Mouse (Mus musculus): Measurements from ENCODE around the gene Aldh3b3. TPM values are rescaled to one million over a fixed set of nuclear protein-coding genes. Genes with fewer than 3 reads are reported as not detected.

Gene Aldh3b3
- polyA plus RNA-seq (2015; fragmentation: Nextera tagmentation; extraction: Ambion mirVana): not detected in 2 replicates

DNA sequence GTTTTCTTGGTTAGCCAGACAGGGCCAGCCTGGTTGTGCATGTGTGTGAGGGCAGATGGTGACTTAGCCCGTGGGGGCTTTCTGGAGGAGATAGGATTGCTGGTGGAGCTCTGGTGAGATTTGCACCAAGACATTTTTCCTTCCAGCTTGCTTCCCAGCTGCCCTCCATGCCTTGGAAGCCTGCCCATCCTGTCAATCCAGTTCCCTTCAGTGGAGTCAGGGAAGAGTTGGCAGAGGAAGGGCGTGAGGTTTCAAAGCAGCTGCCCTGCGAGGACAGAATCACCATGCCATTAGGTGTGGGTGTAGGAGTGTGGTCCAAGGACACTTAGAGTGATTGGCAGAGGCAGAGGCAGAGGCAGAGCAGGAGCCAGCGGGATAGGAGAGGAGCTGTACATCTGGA lies at the start of gene Aldh3b3:
Gene Aldh3b3, plus strand, starts transcription at position 176 of the 400 bp plus-strand sequence.
- Histone ChIP-seq H3K9me3 (no peaks in the 10 kb centered on the region), H3K4me1 (replicated peaks) (no peaks in the 10 kb centered on the region), H3K4me2 (replicated peaks) (no peak within 1 kb of the TSS), H3K4me3 (replicated peaks) (no peak within 1 kb of the TSS), H3K9ac (replicated peaks) (no peak within 1 kb of the TSS), H3K27ac (no peak within 1 kb of the TSS), H3K36me3 (no peaks in the 10 kb centered on the region), H3K27me3 (0 out of 2 replicates have a peak, but pooled peaks cover 3% of the 10 kb centered on the region)
- 79% methylated on average over 4 of the region's 4 CpGs for WGBS
- no peak for ATAC-seq

DNA sequence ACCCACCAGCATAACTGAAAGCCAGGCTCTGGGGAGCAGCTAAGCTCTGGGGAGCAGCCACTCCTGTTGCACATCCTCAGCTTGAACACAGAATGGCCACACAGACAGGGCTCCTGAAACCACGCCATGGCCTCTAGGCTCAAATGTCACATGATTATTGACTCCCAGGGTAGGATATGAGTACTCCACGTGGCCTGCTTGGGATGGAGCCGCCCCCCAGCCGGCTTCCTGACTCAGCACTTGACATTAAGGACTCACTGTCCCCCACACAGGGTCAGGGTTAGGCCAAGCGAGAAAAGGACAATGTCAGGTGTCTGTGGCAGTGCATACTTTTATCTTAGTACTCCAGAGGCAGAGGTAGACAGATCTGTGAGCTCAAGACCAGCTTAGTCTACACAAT lies 48.2 kb upstream of the Aldh3b3 start:
- Histone ChIP-seq H3K4me3 (replicated peaks) (no peak overlapping the region), H3K9me3 (no peaks in the 10 kb centered on the region), H3K27ac (no peak overlapping the region), H3K27me3 (peaks cover 11% of the 10 kb centered on the region; the same call in 1 of the 2 replicates), H3K36me3 (peaks cover 32% of the 10 kb centered on the region), H3K9ac (replicated peaks) (no peak overlapping the region), H3K4me1 (replicated peaks) (peaks cover 31% of the 10 kb centered on the region), H3K4me2 (replicated peaks) (no peak overlapping the region)
- 79% methylated on average over 5 of the region's 5 CpGs for WGBS
- no peak for ATAC-seq

DNA sequence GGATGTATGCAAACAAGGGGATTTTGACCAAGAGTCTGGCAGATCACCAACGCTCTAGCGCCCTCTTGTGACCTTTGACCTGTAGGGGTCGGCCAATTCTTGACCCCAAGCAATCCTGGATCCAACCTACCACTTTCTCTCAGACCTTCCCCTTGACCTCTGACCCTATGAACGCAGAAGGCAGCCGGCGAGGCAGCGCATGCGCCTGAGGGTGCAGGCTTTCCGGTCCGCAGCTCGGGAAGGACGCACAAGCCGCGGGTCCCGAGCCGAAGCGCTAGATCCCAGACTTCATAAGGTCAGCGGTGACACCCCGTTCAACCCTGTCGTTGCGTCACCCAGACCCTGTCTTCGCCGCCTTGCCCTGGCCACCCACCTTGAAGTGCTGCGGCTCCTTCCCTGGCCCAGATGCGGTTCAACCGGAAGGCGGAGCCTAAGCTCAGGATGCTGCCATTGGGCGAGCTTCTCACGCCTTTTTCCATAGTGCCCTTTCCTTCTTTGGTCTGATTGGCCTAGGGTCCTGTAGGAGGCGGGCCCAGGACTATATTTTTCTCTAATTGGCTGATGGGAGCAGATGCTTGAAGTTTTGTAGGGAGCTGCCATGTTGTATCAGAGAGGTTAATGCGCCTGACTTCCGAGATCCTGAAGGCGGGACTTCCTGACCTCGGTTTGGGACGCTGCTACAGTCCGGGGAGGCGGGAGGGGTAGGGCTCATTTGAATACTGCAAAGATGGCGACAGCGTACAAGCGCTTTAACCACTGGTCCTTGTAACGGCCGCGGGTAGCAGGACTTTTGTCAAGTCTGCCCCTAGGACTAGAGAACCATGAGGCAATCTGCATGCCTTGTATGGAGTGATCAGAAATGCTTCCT lies 45.9 kb upstream of the Aldh3b3 start, which contains the start of gene Ndufs8:
Gene Ndufs8, minus strand, starts transcription at position 438 of the 868 bp plus-strand sequence.
- peak within 1 kb of the TSS; percentile 91 for H3K27ac ChIP-seq
- peak within 1 kb of the TSS; percentile 69 for H3K4me3 ChIP-seq (replicated peaks)
- H3K9ac ChIP-seq (replicated peaks): peak within 1 kb of the TSS; percentile 74
- under 1% methylated on average over 43 of the region's 43 CpGs for WGBS
- H3K9me3 ChIP-seq: no peaks in the 10 kb centered on the region
- H3K27me3 ChIP-seq: no peaks in the 10 kb centered on the region
- H3K36me3 ChIP-seq: peaks cover 32% of the 10 kb centered on the region
- ATAC-seq: peak; percentile 98
- peaks cover 18% of the 10 kb centered on the region for H3K4me1 ChIP-seq (replicated peaks)
- H3K4me2 ChIP-seq (replicated peaks): peak within 1 kb of the TSS; percentile 70

DNA sequence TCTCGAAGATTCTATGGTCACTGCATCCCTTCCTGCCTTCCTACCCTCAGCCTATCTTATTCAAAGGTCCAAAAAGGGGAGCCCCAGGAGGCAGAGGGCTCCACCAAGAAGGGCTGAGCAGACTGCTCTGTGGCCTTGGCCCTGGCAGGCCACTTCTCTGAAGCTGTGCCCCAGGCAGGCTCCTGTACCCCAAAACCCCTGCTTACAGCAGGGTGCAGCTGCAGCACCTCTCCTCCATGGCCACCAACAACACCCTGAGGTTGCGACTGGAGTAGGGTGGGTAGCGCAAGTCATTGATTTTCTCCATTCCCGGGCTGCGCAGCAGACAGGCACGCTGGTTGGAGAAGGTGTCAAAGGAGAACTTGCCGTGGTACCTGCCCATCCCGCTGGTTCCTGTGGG lies 44.8 kb upstream of the Aldh3b3 start:
- H3K9ac ChIP-seq (replicated peaks): peak overlapping the region; percentile 61
- H3K27me3 ChIP-seq: no peaks in the 10 kb centered on the region
- ATAC-seq: no peak
- WGBS: 89% methylated on average over 8 of the region's 8 CpGs
- H3K9me3 ChIP-seq: no peaks in the 10 kb centered on the region
- peaks cover 24% of the 10 kb centered on the region for H3K36me3 ChIP-seq
- no peak overlapping the region for H3K27ac ChIP-seq
- H3K4me3 ChIP-seq (replicated peaks): peak overlapping the region; percentile 69
- peaks cover 18% of the 10 kb centered on the region for H3K4me1 ChIP-seq (replicated peaks)
- peak overlapping the region; percentile 64 for H3K4me2 ChIP-seq (replicated peaks)

DNA sequence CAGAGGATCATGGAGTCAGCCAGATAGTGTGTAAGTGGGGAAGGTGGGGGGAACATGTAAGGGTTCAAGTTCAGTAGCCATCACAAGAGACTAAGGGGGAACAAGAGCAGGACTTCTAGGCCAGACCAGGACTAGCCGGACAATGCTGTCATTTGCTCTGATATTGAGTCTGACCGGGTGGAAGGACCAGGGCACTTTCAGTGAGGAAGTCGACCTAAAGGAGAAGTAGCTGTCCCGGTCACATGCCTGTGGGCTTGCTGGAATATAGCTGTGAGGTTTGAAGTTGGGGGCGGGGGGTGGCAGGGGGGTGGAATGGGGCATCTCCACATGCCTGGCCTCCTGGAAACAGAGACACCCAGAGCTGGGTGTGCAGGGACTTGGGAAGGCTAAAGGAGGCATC lies 43.9 kb upstream of the Aldh3b3 start:
- Histone ChIP-seq H3K4me1 (replicated peaks) (peaks cover 18% of the 10 kb centered on the region), H3K4me2 (replicated peaks) (no peak overlapping the region), H3K36me3 (peaks cover 15% of the 10 kb centered on the region), H3K27me3 (no peaks in the 10 kb centered on the region), H3K4me3 (replicated peaks) (no peak overlapping the region), H3K9ac (replicated peaks) (no peak overlapping the region; the same call in 1 of the 2 replicates), H3K27ac (no peak overlapping the region), H3K9me3 (no peaks in the 10 kb centered on the region)
- WGBS: 92% methylated on average over 5 of the region's 5 CpGs
- ATAC-seq: no peak

DNA sequence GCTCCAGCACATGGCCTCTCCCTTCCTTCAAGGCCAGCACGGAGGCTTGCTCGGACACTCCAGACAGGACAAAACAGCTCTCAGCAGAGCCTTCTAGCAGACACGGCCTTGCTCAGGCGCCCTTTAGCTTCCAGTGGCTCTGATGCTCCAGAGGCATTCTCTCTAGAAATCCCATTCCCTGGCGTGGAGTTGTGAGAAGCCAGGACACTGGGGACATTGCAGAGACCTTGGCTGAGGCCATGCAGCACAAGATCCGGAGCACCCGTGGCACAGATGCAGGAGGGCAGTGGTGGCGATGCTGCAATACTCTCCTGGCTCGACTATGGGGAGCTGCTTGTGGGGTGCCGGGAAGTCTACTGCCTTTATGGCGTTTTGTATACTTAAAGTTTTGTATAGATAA lies 41.7 kb upstream of the Aldh3b3 start:
- no peak overlapping the region for H3K4me3 ChIP-seq (replicated peaks)
- no peaks in the 10 kb centered on the region for H3K27me3 ChIP-seq
- H3K36me3 ChIP-seq: no peaks in the 10 kb centered on the region
- ATAC-seq: no peak
- H3K4me2 ChIP-seq (replicated peaks): no peak overlapping the region
- H3K27ac ChIP-seq: no peak overlapping the region
- peaks cover 12% of the 10 kb centered on the region for H3K4me1 ChIP-seq (replicated peaks)
- no peak overlapping the region for H3K9ac ChIP-seq (replicated peaks)
- no peaks in the 10 kb centered on the region for H3K9me3 ChIP-seq
- 79% methylated on average over 11 of the region's 11 CpGs for WGBS

DNA sequence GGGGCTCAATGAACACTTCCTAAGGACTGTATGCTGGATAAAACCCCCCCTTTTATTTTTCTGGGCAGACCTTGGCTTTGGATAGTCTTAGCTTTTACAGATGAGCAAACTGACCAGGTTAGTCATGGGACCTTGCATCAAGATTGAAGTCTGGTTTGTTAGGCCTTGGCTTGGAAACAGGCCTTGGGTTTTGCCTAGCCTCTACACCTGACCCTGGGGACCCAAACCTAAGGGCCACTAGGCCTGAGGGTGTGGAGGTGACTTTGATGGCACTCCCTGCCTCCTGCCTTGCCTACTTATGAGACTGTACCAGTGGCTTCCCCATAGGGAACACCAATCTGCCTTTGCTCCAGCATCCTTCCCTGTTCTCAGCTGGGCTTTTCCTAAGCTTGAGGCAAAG lies 38.5 kb upstream of the Aldh3b3 start:
- no peak for ATAC-seq
- Histone ChIP-seq H3K27ac (no peak overlapping the region), H3K4me1 (replicated peaks) (no peaks in the 10 kb centered on the region), H3K9me3 (no peaks in the 10 kb centered on the region), H3K4me2 (replicated peaks) (no peak overlapping the region), H3K36me3 (no peaks in the 10 kb centered on the region), H3K27me3 (no peaks in the 10 kb centered on the region), H3K9ac (replicated peaks) (no peak overlapping the region), H3K4me3 (replicated peaks) (no peak overlapping the region)

DNA sequence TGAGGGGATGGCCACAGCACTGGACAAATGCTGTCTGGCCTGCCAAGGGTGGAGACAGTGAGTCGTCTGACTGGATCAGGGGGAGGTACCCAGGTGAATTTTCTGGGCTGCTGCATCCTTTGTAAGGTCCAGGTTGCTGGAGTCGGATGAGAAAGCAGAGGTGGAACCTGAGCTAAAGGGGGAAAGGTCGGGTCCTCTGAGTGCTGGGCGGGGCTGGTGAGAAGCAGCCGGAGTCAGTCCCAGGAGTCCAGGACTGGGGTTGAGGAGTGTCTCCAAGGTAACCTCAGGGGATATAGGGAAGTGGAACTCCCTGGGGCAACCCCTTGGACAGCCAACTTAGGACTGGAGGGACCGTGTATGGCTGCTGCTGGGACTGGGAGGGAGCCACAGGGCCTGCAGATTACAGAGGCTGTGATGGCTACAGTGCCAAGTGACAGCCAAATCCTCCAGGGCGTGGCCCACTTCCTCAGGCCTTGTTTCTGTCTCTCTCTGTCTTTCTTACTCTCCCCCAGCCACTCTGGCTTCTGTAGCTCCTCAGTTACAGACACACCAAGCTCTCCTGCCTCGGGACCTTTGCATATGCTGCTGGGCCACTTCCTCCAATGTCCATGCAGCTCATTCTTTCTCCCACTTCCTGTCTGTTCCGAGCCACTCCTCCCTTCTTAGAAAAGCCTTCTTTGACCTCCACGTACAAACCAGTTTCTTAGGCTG lies 35.6 kb upstream of the Aldh3b3 start:
- Histone ChIP-seq H3K36me3 (no peaks in the 10 kb centered on the region), H3K9me3 (no peaks in the 10 kb centered on the region), H3K27ac (no peak overlapping the region), H3K4me2 (replicated peaks) (no peak overlapping the region), H3K4me3 (replicated peaks) (no peak overlapping the region), H3K4me1 (replicated peaks) (no peaks in the 10 kb centered on the region), H3K9ac (replicated peaks) (no peak overlapping the region), H3K27me3 (no peaks in the 10 kb centered on the region)
- WGBS: 56% methylated on average over 10 of the region's 10 CpGs
- no peak for ATAC-seq

DNA sequence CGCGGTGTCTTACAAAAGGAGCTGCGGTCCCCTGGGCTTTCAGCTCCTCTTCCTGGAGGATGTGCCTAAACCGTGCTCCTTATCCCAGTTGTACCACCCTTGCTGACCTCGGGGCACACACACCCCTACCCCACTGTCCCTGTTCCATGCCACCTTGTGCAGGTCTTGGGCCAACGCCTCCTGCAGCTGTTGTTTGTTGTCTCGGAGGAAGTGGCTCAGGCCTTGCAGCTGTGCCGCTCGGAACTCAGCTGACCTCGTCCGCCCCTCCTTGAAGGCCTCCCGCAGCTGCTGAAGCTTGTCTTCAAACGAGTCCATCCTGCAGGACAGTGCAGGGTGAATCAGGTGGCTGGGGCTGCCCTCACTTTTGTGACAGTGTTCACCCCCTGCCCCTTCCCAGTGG lies 34.9 kb upstream of the Aldh3b3 start:
- no peak overlapping the region for H3K4me2 ChIP-seq (replicated peaks)
- WGBS: 50% methylated on average over 13 of the region's 13 CpGs
- no peak overlapping the region for H3K27ac ChIP-seq
- no peaks in the 10 kb centered on the region for H3K36me3 ChIP-seq
- no peak overlapping the region for H3K4me3 ChIP-seq (replicated peaks)
- no peaks in the 10 kb centered on the region for H3K27me3 ChIP-seq
- ATAC-seq: no peak
- no peaks in the 10 kb centered on the region for H3K4me1 ChIP-seq (replicated peaks)
- no peak overlapping the region for H3K9ac ChIP-seq (replicated peaks)
- H3K9me3 ChIP-seq: no peaks in the 10 kb centered on the region

DNA sequence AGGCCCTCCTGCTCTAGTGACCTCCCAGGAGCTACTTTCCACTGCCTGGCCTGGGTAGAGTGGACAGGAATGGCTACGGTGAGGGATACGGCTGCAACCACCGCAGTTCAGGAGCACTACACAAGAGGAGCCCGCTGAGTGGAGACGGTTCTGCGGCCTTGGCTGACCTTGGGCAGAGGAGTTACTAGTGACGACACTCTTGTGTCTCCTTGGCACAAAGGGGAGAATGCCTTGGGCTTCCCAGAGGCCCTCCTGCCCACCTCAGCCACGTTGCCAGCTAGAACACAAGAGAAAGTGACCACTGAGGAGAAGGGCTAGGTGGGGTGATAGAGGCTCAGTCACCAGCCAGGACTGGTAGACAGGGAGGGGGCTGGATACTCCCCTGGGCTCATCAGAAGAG lies 34.3 kb upstream of the Aldh3b3 start:
- Histone ChIP-seq H3K36me3 (no peaks in the 10 kb centered on the region), H3K4me3 (replicated peaks) (no peak overlapping the region), H3K4me2 (replicated peaks) (no peak overlapping the region), H3K9ac (replicated peaks) (no peak overlapping the region), H3K27ac (no peak overlapping the region), H3K4me1 (replicated peaks) (0 out of 2 replicates have a peak, but pooled peaks cover under 1% of the 10 kb centered on the region), H3K9me3 (no peaks in the 10 kb centered on the region), H3K27me3 (no peaks in the 10 kb centered on the region)
- 86% methylated on average over 8 of the region's 8 CpGs for whole genome bisulfite sequencing
- no peak for ATAC-seq

DNA sequence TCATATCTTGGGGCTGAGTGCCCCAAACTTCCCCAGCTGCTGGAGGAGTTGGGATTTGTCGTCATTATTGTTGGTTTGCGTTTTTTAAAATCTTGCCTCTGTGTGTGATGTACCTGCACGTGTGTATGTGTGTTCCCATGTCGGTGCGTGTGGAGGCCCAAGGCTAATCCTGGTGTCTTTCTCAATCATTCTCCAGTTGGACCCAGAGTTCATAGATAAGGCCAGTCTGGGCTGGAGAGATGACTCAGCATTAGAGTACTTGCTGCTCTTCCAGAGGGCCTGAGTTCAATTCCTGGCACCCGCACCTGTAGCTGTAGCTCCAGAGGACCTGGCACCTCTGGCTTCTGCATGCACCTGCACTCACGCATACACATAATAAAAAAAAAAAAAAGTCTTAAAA lies 33.6 kb upstream of the Aldh3b3 start:
- peaks cover 7% of the 10 kb centered on the region for H3K4me1 ChIP-seq (replicated peaks)
- 92% methylated on average over 7 of the region's 7 CpGs for WGBS
- no peak for ATAC-seq
- H3K27ac ChIP-seq: no peak overlapping the region
- no peaks in the 10 kb centered on the region for H3K36me3 ChIP-seq
- H3K4me2 ChIP-seq (replicated peaks): no peak overlapping the region
- no peak overlapping the region for H3K9ac ChIP-seq (replicated peaks)
- no peaks in the 10 kb centered on the region for H3K27me3 ChIP-seq
- H3K9me3 ChIP-seq: no peaks in the 10 kb centered on the region
- H3K4me3 ChIP-seq (replicated peaks): no peak overlapping the region

DNA sequence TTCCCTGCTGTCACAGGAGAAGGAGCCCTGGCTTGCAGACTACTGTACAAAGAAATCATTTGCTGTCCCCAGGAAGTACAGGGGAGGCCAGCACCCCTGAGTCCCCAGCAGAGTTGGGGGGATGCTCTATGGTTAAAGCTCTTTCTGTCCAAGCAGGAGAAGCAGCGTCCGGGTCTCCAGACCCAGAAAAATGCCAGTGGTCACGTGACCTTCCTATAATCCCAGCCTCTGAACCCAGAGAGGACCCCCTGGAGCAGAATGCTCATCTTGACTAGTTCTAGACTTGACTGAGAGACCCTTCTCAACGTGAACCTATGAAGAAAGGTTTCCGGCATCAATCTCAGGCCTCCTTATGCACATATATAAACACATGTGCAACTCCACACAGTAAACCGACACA lies 32.6 kb upstream of the Aldh3b3 start:
- Histone ChIP-seq H3K4me2 (replicated peaks) (no peak overlapping the region), H3K27ac (no peak overlapping the region), H3K9me3 (no peaks in the 10 kb centered on the region), H3K9ac (replicated peaks) (no peak overlapping the region), H3K27me3 (no peaks in the 10 kb centered on the region), H3K36me3 (no peaks in the 10 kb centered on the region), H3K4me1 (replicated peaks) (peaks cover 15% of the 10 kb centered on the region), H3K4me3 (replicated peaks) (no peak overlapping the region)
- 81% methylated on average over 6 of the region's 6 CpGs for WGBS
- ATAC-seq: no peak

Data from midbrain, embryonic 13.5 days (tissue).